Mouse (Mus musculus) C2C12 (cell line): ENCODE measurements around the gene Rflna.

Source experiments
- CEBPB ChIP-seq: IDR thresholded peaks from one replicate; pipeline ENCODE4 v1.6.1; 2011; ENCODE audit warnings: low read depth, mild to moderate bottlenecking, control low read depth, moderate library complexity
- CTCF ChIP-seq: IDR thresholded peaks from one replicate; pipeline ENCODE4 v1.5.1; 2011; ENCODE audit not compliant: control insufficient read depth, insufficient read depth, insufficient read length
- FOSL1 ChIP-seq: IDR thresholded peaks from one replicate; pipeline ENCODE4 v1.8.0; 2011; ENCODE audit warnings: mild to moderate bottlenecking, low read length; ENCODE audit not compliant: poor library complexity, insufficient read depth, severe bottlenecking
- MAX ChIP-seq: IDR thresholded peaks from one replicate; pipeline ENCODE4 v1.6.1; 2011; ENCODE audit warnings: mild to moderate bottlenecking, control low read depth
- MYOD1 ChIP-seq: IDR thresholded peaks from one replicate; pipeline ENCODE4 v1.6.1; 2011; ENCODE audit warnings: low read depth; ENCODE audit not compliant: control insufficient read depth, insufficient read length
- MYOG ChIP-seq: IDR thresholded peaks from one replicate; pipeline ENCODE4 v1.6.1; 2011; ENCODE audit not compliant: control insufficient read depth, insufficient read length; ENCODE audit errors: extremely low read depth
- USF1 ChIP-seq: IDR thresholded peaks from one replicate; pipeline ENCODE4 v1.6.1; 2011; ENCODE audit warnings: low read depth, mild to moderate bottlenecking, control low read depth, moderate library complexity

DNA sequence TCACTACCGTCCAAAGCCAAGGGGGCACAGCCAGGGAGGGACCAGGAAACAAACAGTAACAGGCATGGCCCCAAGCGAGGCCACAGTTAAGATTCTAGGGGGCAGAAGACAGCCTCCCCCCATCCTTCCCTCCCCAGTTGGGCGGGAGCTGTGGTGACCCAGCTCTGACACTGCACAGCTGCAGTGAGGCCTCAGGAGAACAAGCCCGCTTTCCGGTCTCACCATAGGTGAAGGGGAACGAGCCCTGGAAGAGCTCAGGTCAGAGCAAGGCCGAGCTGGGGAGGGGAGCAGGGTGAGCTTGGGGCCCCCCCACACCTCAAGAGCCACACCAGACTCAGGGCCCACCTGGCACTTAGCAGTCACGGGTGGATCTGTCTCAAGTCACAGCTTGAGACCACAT is 52.9 kb downstream of the Rflna start:
- TF ChIP-seq MYOG, result no peak
- no peak for TF ChIP-seq MAX
- TF ChIP-seq CTCF, result no peak
- TF ChIP-seq CEBPB, result no peak
- TF ChIP-seq FOSL1, result no peak
- no peak for TF ChIP-seq USF1
- TF ChIP-seq MYOD1, result no peak
